12 mouse cellular contexts compared by ENCODE assay signal in genomic region chr10:20507732-20508412, GRCm38 (mm10).
DNase-seq lines count a peak whose midpoint lies in the region; ATAC-seq and TF ChIP-seq lines count a peak whose summit lies in the region.
"Had no signal": no experiment of that assay in that cellular context is flagged by ENCODE, and none has a peak within 500 bp of the region (broad histone marks: within the 10 kb centered on the region; RNA-seq: fewer than 3 reads in every experiment).

No protein-coding gene starts in this region.

- 48% methylated on average over 9 of the region's 9 CpGs for WGBS in heart, adult 2 months
- WGBS in neural tube, embryonic 11.5 days: 58% methylated on average over 9 of the region's 9 CpGs
- 39% methylated on average over 9 of the region's 9 CpGs for WGBS in limb, embryonic 14.5 days

- peak overlapping the region; percentile 84 for H3K27ac ChIP-seq in heart, adult 2 months
- H3K27ac ChIP-seq in neural tube, embryonic 11.5 days (ENCODE audit: low read depth, low read length): no peak overlapping the region
- H3K27ac ChIP-seq in limb, embryonic 14.5 days (replicated peaks; ENCODE audit: low read depth, low read length): no peak overlapping the region; the same call in 1 of the 2 replicates
- H3K27ac ChIP-seq: forebrain, embryonic 10.5 days; liver, embryonic 12.5 days had no signal

- no peaks in the 10 kb centered on the region for H3K27me3 ChIP-seq in heart, adult 2 months (ENCODE audit: control insufficient read depth, insufficient read depth, low read length)
- no peaks in the 10 kb centered on the region for H3K27me3 ChIP-seq in neural tube, embryonic 11.5 days (ENCODE audit: control insufficient read depth, insufficient read depth, low read length)
- H3K27me3 ChIP-seq in limb, embryonic 14.5 days (ENCODE audit: control insufficient read depth, insufficient read depth, low read length): no peaks in the 10 kb centered on the region
- H3K27me3 ChIP-seq: liver, embryonic 12.5 days had no signal

- H3K79me2 ChIP-seq in heart, adult 2 months (replicated peaks; ENCODE audit: control insufficient read depth, insufficient read depth, low read length): no peaks in the 10 kb centered on the region

- TF ChIP-seq EP300 in heart, adult 2 months (IDR thresholded peaks at IDR 0.05; ENCODE audit: insufficient read depth, low read depth, low read length): no peak

- intact Hi-C loops in heart, adult 2 months (cut with DNase I): loop anchor here (2.0 kb wide), 2 partner anchors 17 to 99 kb away; no protein-coding TSS in a partner anchor

- no peak overlapping the region for H3K4me2 ChIP-seq in neural tube, embryonic 11.5 days (ENCODE audit: low read depth)
- H3K4me2 ChIP-seq in limb, embryonic 14.5 days (replicated peaks; ENCODE audit: low read depth, low read length, severe bottlenecking): no peak overlapping the region
- H3K4me2 ChIP-seq: liver, embryonic 12.5 days had no signal

- H3K9me3 ChIP-seq in neural tube, embryonic 11.5 days (ENCODE audit: control insufficient read depth, low read length): no peaks in the 10 kb centered on the region
- H3K9me3 ChIP-seq in limb, embryonic 14.5 days (ENCODE audit: control insufficient read depth, low read length): no peaks in the 10 kb centered on the region
- H3K9me3 ChIP-seq: forebrain, embryonic 10.5 days; liver, embryonic 12.5 days; megakaryocyte, embryonic 14.5 days had no signal

- peak overlapping the region; percentile 18 for H3K4me3 ChIP-seq in heart, adult 2 months
- H3K4me3 ChIP-seq in neural tube, embryonic 11.5 days (ENCODE audit: low read depth, low read length): no peak overlapping the region
- H3K4me3 ChIP-seq in limb, embryonic 14.5 days (replicated peaks; ENCODE audit: low read length): no peak overlapping the region
- H3K4me3 ChIP-seq: forebrain, embryonic 10.5 days; liver, embryonic 12.5 days; megakaryocyte, embryonic 14.5 days had no signal

- TF ChIP-seq CTCF in heart, adult 2 months (IDR thresholded peaks at IDR 0.05): no peak

- no peak overlapping the region for H3K9ac ChIP-seq in heart, adult 2 months (ENCODE audit: low read depth, low read length)
- no peak overlapping the region for H3K9ac ChIP-seq in neural tube, embryonic 11.5 days (ENCODE audit: low read length)
- H3K9ac ChIP-seq in limb, embryonic 14.5 days (ENCODE audit: low read depth, low read length, severe bottlenecking): no peak overlapping the region
- H3K9ac ChIP-seq: liver, embryonic 12.5 days had no signal

- no peak for TF ChIP-seq POLR2A in heart, adult 2 months (IDR thresholded peaks at IDR 0.05; ENCODE audit: insufficient read depth, low read depth, low read length)
- no peak for TF ChIP-seq POLR2A in limb, embryonic 14.5 days (IDR thresholded peaks at IDR 0.05; ENCODE audit: borderline replicate concordance, extremely low read depth, insufficient read depth, insufficient read length)

- no peak for ATAC-seq in neural tube, embryonic 11.5 days (ENCODE audit: insufficient read depth, low FRiP score, low TSS enrichment)
- peak; percentile 57; the same call in 1 of the 2 replicates for ATAC-seq in limb, embryonic 14.5 days (ENCODE audit: low FRiP score, low read depth)
- ATAC-seq: CD4-positive, CD25-positive, alpha-beta regulatory T cell, adult 4 months; liver, embryonic 12.5 days had no signal

- DNase-seq in heart, adult 2 months: peak in 1 of 2 experiments; percentile 45
- DNase-seq in heart, adult 8-10 months (ENCODE audit: low spot score): no peak
- peak; percentile 17 for DNase-seq in neural tube, embryonic 11.5 days (ENCODE audit: low spot score)
- DNase-seq in neural tube, embryonic 10.5 days (ENCODE audit: extremely low spot score, low spot score): no peak
- DNase-seq in forelimb bud, embryonic 11.5 days (ENCODE audit: low read depth, low spot score): peak; percentile 17
- no peak for DNase-seq in limb, embryonic 14.5 days (ENCODE audit: low spot score)
- no peak for DNase-seq in lung, postnatal 4 days
- DNase-seq: cerebellum, adult 2 months had no signal

- H3K36me3 ChIP-seq in heart, adult 2 months (ENCODE audit: control insufficient read depth, insufficient read depth, low read length): peaks cover 4% of the 10 kb centered on the region
- H3K36me3 ChIP-seq in neural tube, embryonic 11.5 days (ENCODE audit: control insufficient read depth, insufficient read depth, low read length): no peaks in the 10 kb centered on the region
- H3K36me3 ChIP-seq in limb, embryonic 14.5 days (ENCODE audit: control insufficient read depth, insufficient read depth, low read length): no peaks in the 10 kb centered on the region
- H3K36me3 ChIP-seq: forebrain, embryonic 10.5 days; liver, embryonic 12.5 days had no signal

- peaks cover 4% of the 10 kb centered on the region for H3K4me1 ChIP-seq in heart, adult 2 months (ENCODE audit: control insufficient read depth, insufficient read depth, low read length)
- no peaks in the 10 kb centered on the region for H3K4me1 ChIP-seq in neural tube, embryonic 11.5 days (ENCODE audit: control insufficient read depth, insufficient read depth, low read length)
- H3K4me1 ChIP-seq in limb, embryonic 14.5 days (ENCODE audit: control insufficient read depth, insufficient read depth, low read length): peaks cover 8% of the 10 kb centered on the region
- H3K4me1 ChIP-seq: forebrain, embryonic 10.5 days; liver, embryonic 12.5 days had no signal

Comparison
In these comparisons a context has a peak if more than half of its experiments do, and no peak if none do; other contexts are left out.
1. DNase-seq: peak in neural tube, embryonic 11.5 days (single experiment) and forelimb bud, embryonic 11.5 days (single experiment); none in heart, adult 8-10 months (single experiment), neural tube, embryonic 10.5 days (single experiment), limb, embryonic 14.5 days (single experiment) and lung, postnatal 4 days (0 of 2).